Mouse (Mus musculus): ENCODE measurements around the gene Gps1.

- TF ChIP-seq POLR2A (IDR thresholded peaks at IDR 0.05; ENCODE audit: insufficient read depth, low read depth, low read length), result peak; percentile 69
- TF ChIP-seq CTCF (IDR thresholded peaks at IDR 0.05; ENCODE audit: insufficient read depth, low read depth, low read length), result no peak
Observed at GRCm38 (mm10) chr11:120784064-120784791, at the start of gene Gps1, which contains the start of gene Rfng.
